Mouse (Mus musculus): ENCODE measurements at regions not wholly inside any gene's neighbourhood (a gene's known extent, or its start where the extent isn't known, plus 50 kb on each side); places are given as distances from the start of the nearest gene placed in this dataset.

GRCm38 (mm10) chr15:74382556-74382955 is 253.6 kb downstream of the Mroh4 start:
- H3K36me3 ChIP-seq (replicated peaks in 1 of 2; ENCODE audit: control insufficient read depth in 1 of 2, insufficient read depth in 1 of 2, low read length in 1 of 2) = no peaks in the 10 kb centered on the region
- TF ChIP-seq TBP (conservative IDR thresholded peaks at IDR 0.05; ENCODE audit: low read depth, low read length) (no peak), RAD21 (IDR thresholded peaks at IDR 0.05; ENCODE audit: low read depth, low read length) (no peak), POLR2A (IDR thresholded peaks at IDR 0.05; ENCODE audit: low read depth, low read length) (no peak), SMC3 (IDR thresholded peaks at IDR 0.05; ENCODE audit: low read depth, low read length) (no peak), CTCF (conservative IDR thresholded peaks at IDR 0.05 in 1 of 2, IDR thresholded peaks at IDR 0.05 in 1 of 2; ENCODE audit: low read depth in 2 of 2, low read length in 2 of 2) (no peak), TCF12 (IDR thresholded peaks at IDR 0.05; ENCODE audit: low read depth, low read length) (no peak), ZMIZ1 (IDR thresholded peaks at IDR 0.05; ENCODE audit: low read depth, low read length) (no peak), RCOR1 (conservative IDR thresholded peaks at IDR 0.05; ENCODE audit: low read depth, low read length) (no peak), USF1 (IDR thresholded peaks at IDR 0.05; ENCODE audit: low read depth, low read length) (no peak), GABPA (IDR thresholded peaks at IDR 0.05; ENCODE audit: insufficient replicate concordance, low read depth, low read length) (no peak), ZNF384 (IDR thresholded peaks at IDR 0.05; ENCODE audit: low read depth, low read length) (no peak), MAFK (IDR thresholded peaks at IDR 0.05; ENCODE audit: insufficient replicate concordance, low read length) (no peak), ELF1 (IDR thresholded peaks at IDR 0.05; ENCODE audit: low read depth, low read length) (no peak), IRF4 (IDR thresholded peaks at IDR 0.05; ENCODE audit: low read depth, low read length) (no peak), ETS1 (conservative IDR thresholded peaks at IDR 0.05; ENCODE audit: low read depth, low read length) (no peak), MAX (IDR thresholded peaks at IDR 0.05; ENCODE audit: low read length) (no peak)
- H3K4me3 ChIP-seq (replicated peaks in 1 of 3; ENCODE audit: low read depth in 2 of 3, low read length in 2 of 3, poor library complexity in 1 of 3) = no peak overlapping the region
- no peak for DNase-seq (ENCODE audit: extremely low read depth)
- H3K27me3 ChIP-seq (replicated peaks) = no peaks in the 10 kb centered on the region
- in situ Hi-C loops (cut with MboI; ENCODE audit: low pct_ligation_motif_present, low pct_unique_long_range_greater_than_20kb, low sequenced_read_pairs) (no loop called here), dilution Hi-C loops (cut with MboI; ENCODE audit: extremely low pct_ligation_motif_present, extremely low pct_unique_long_range_greater_than_20kb, low sequenced_read_pairs) (no loop called here)
- H3K79me2 ChIP-seq (replicated peaks; ENCODE audit: control insufficient read depth, extremely low read depth, insufficient read depth, poor library complexity, severe bottlenecking) = no peaks in the 10 kb centered on the region
- H3K4me2 ChIP-seq (ENCODE audit: insufficient read depth, low read depth, poor library complexity, severe bottlenecking) = no peak overlapping the region
- H3K9ac ChIP-seq (ENCODE audit: insufficient read depth, low read depth) = no peak overlapping the region
- peaks cover 93% of the 10 kb centered on the region for H3K9me3 ChIP-seq (replicated peaks; ENCODE audit: low read length)
- no peaks in the 10 kb centered on the region for H3K4me1 ChIP-seq (ENCODE audit: control insufficient read depth in 1 of 2, insufficient read depth in 2 of 2)
- H3K27ac ChIP-seq (ENCODE audit: insufficient read depth, low read depth) = no peak overlapping the region

GRCm38 (mm10) chr15:74379366-74379765 is 256.8 kb downstream of the Mroh4 start:
- no peaks in the 10 kb centered on the region for H3K79me2 ChIP-seq (replicated peaks; ENCODE audit: control insufficient read depth, extremely low read depth, insufficient read depth, poor library complexity, severe bottlenecking)
- H3K4me3 ChIP-seq (replicated peaks in 1 of 3; ENCODE audit: low read depth in 2 of 3, low read length in 2 of 3, poor library complexity in 1 of 3) = no peak overlapping the region
- peaks cover 88% of the 10 kb centered on the region for H3K9me3 ChIP-seq (replicated peaks; ENCODE audit: low read length)
- dilution Hi-C loops (cut with MboI; ENCODE audit: extremely low pct_ligation_motif_present, extremely low pct_unique_long_range_greater_than_20kb, low sequenced_read_pairs) = no loop called here
- no peaks in the 10 kb centered on the region for H3K4me1 ChIP-seq (ENCODE audit: control insufficient read depth in 1 of 2, insufficient read depth in 2 of 2)
- no peaks in the 10 kb centered on the region for H3K36me3 ChIP-seq (replicated peaks in 1 of 2; ENCODE audit: control insufficient read depth in 1 of 2, insufficient read depth in 1 of 2, low read length in 1 of 2)
- H3K27ac ChIP-seq (ENCODE audit: insufficient read depth, low read depth) = no peak overlapping the region
- no peak for DNase-seq (ENCODE audit: extremely low read depth)
- no peak overlapping the region for H3K9ac ChIP-seq (ENCODE audit: insufficient read depth, low read depth)
- in situ Hi-C loops (cut with MboI; ENCODE audit: low pct_ligation_motif_present, low pct_unique_long_range_greater_than_20kb, low sequenced_read_pairs) = no loop called here
- H3K27me3 ChIP-seq (replicated peaks) = no peaks in the 10 kb centered on the region
- TF ChIP-seq CHD1 (IDR thresholded peaks at IDR 0.05; ENCODE audit: low read depth, low read length) (no peak), JUND (conservative IDR thresholded peaks at IDR 0.05; ENCODE audit: low read depth, low read length) (no peak), SMC3 (IDR thresholded peaks at IDR 0.05; ENCODE audit: low read depth, low read length) (no peak)
- no peak overlapping the region for H3K4me2 ChIP-seq (ENCODE audit: insufficient read depth, low read depth, poor library complexity, severe bottlenecking)
